Mouse (Mus musculus) CH12.LX (cell line): ENCODE measurements around the gene Dcaf6. TPM values are rescaled to one million over a fixed set of nuclear protein-coding genes. Genes with fewer than 3 reads are reported as not detected.
A peak's percentile ranks its signal among the peaks of the same experiment; 100 is the strongest.

Experiments used
- DNase-seq: peaks from one replicate; pipeline ENCODE4 v3.0.0-alpha.2; 2013; ENCODE audit errors: extremely low read depth
- H3K27ac ChIP-seq: 2 replicates; pipeline ENCODE4 v1.5.1; 2012; ENCODE audit warnings: low read depth, mild to moderate bottlenecking, control low read depth, moderate library complexity; ENCODE audit not compliant: insufficient read depth
- H3K27me3 ChIP-seq: replicated peaks from 2 replicates; pipeline ENCODE3; 2012; ENCODE audit warnings: inconsistent platforms
- H3K36me3 ChIP-seq, 2 experiments: replicated peaks in 1 of 2; 2 replicates each; pipeline versions ENCODE3 to v1.6.1; 2012; ENCODE audit warnings: inconsistent platforms in 1 of 2, low read length in 1 of 2, mild to moderate bottlenecking in 1 of 2, mixed read lengths in 1 of 2, moderate library complexity in 1 of 2; ENCODE audit not compliant: control insufficient read depth in 1 of 2, insufficient read depth in 1 of 2
- H3K4me1 ChIP-seq, 2 experiments: 2 replicates each; pipeline ENCODE4 v1.6.1; 2012; ENCODE audit warnings: inconsistent platforms in 1 of 2, moderate library complexity in 1 of 2; ENCODE audit not compliant: insufficient read depth in 2 of 2, control insufficient read depth in 1 of 2
- H3K4me2 ChIP-seq: 2 replicates; pipeline ENCODE4 v1.6.1; 2012; ENCODE audit warnings: low read depth, mild to moderate bottlenecking, control low read depth; ENCODE audit not compliant: poor library complexity, insufficient read depth, severe bottlenecking
- H3K4me3 ChIP-seq, 3 experiments: fragments of 150-350 bp in 1 of 3; sonication (generic) in 1 of 3; replicated peaks in 1 of 3; 2 replicates each; pipeline versions ENCODE3 to v1.5.1; 2011 to 2012; ENCODE audit warnings: low read depth in 2 of 3, low read length in 2 of 3, mild to moderate bottlenecking in 2 of 3, moderate library complexity in 2 of 3, control low read depth in 1 of 3, improper control_type of control experiment in 1 of 3, inconsistent platforms in 1 of 3, mixed read lengths in 1 of 3; ENCODE audit not compliant: poor library complexity in 1 of 3
- H3K79me2 ChIP-seq: replicated peaks from 2 replicates; pipeline ENCODE4 v1.6.1; 2012; ENCODE audit warnings: mild to moderate bottlenecking, moderate library complexity; ENCODE audit not compliant: control insufficient read depth, poor library complexity, insufficient read depth, severe bottlenecking; ENCODE audit errors: extremely low read depth
- H3K9ac ChIP-seq: 2 replicates; pipeline ENCODE4 v1.6.1; 2012; ENCODE audit warnings: low read depth, mild to moderate bottlenecking, control low read depth, moderate library complexity; ENCODE audit not compliant: insufficient read depth
- H3K9me3 ChIP-seq: replicated peaks from 2 replicates; pipeline ENCODE3; 2012; ENCODE audit warnings: low read length, inconsistent platforms, mixed read lengths
- BHLHE40 ChIP-seq: IDR thresholded peaks from 2 replicates; pipeline ENCODE4 v1.6.1; 2011; ENCODE audit warnings: mild to moderate bottlenecking, low read depth, low read length, improper control_type of control experiment
- CHD2 ChIP-seq: IDR thresholded peaks from 2 replicates; pipeline ENCODE4 v1.6.1; 2011; ENCODE audit warnings: low read length, improper control_type of control experiment
- CTCF ChIP-seq, 2 experiments: IDR thresholded peaks in 1 of 2; conservative IDR thresholded peaks in 1 of 2; 2 replicates each; pipeline ENCODE4 v1.5.1; 2011 to 2012; ENCODE audit warnings: low read depth in 2 of 2, low read length in 2 of 2, improper control_type of control experiment in 1 of 2, inconsistent platforms in 1 of 2, mild to moderate bottlenecking in 1 of 2, moderate library complexity in 1 of 2
- E2F4 ChIP-seq: IDR thresholded peaks from 2 replicates; pipeline ENCODE4 v1.6.1; 2011; ENCODE audit warnings: low read depth, low read length, improper control_type of control experiment; ENCODE audit not compliant: insufficient replicate concordance
- ELF1 ChIP-seq: IDR thresholded peaks from 2 replicates; pipeline ENCODE4 v1.6.1; 2014; ENCODE audit warnings: low read depth, mild to moderate bottlenecking, inconsistent platforms, low read length, improper control_type of control experiment
- EP300 ChIP-seq: IDR thresholded peaks from 2 replicates; pipeline ENCODE4 v1.6.1; 2011; ENCODE audit warnings: low read length, improper control_type of control experiment
- ETS1 ChIP-seq: conservative IDR thresholded peaks from 2 replicates; pipeline ENCODE4 v1.6.1; 2012; ENCODE audit warnings: low read depth, mild to moderate bottlenecking, inconsistent platforms, low read length, improper control_type of control experiment, moderate library complexity
- GABPA ChIP-seq: IDR thresholded peaks from 2 replicates; pipeline ENCODE4 v1.6.1; 2012; ENCODE audit warnings: low read depth, low read length, improper control_type of control experiment, inconsistent platforms; ENCODE audit not compliant: insufficient replicate concordance
- HCFC1 ChIP-seq: IDR thresholded peaks from 2 replicates; pipeline ENCODE4 v1.6.1; 2012; ENCODE audit warnings: low read depth, mild to moderate bottlenecking, inconsistent platforms, low read length, improper control_type of control experiment
- IRF4 ChIP-seq: IDR thresholded peaks from 2 replicates; pipeline ENCODE4 v1.6.1; 2014; ENCODE audit warnings: low read depth, mild to moderate bottlenecking, inconsistent platforms, low read length, improper control_type of control experiment
- JUN ChIP-seq: IDR thresholded peaks from 2 replicates; pipeline ENCODE4 v1.6.1; 2011; ENCODE audit warnings: low read depth, mild to moderate bottlenecking, low read length, improper control_type of control experiment, moderate library complexity; ENCODE audit not compliant: insufficient read depth
- KAT2A ChIP-seq: IDR thresholded peaks from 2 replicates; pipeline ENCODE4 v1.6.1; 2012; ENCODE audit warnings: low read length, improper control_type of control experiment, inconsistent platforms; ENCODE audit not compliant: insufficient replicate concordance
- MAFK ChIP-seq: IDR thresholded peaks from 2 replicates; pipeline ENCODE4 v1.6.1; 2011; ENCODE audit warnings: low read length, improper control_type of control experiment; ENCODE audit not compliant: insufficient replicate concordance
- MAX ChIP-seq: IDR thresholded peaks from 2 replicates; pipeline ENCODE4 v1.6.1; 2011; ENCODE audit warnings: low read length, improper control_type of control experiment
- MAZ ChIP-seq: IDR thresholded peaks from 2 replicates; pipeline ENCODE4 v1.6.1; 2012; ENCODE audit warnings: low read depth, mild to moderate bottlenecking, inconsistent platforms, low read length, improper control_type of control experiment, moderate library complexity
- MEF2A ChIP-seq: IDR thresholded peaks from 2 replicates; pipeline ENCODE4 v1.6.1; 2014; ENCODE audit warnings: low read depth, mild to moderate bottlenecking, inconsistent platforms, low read length, improper control_type of control experiment, borderline replicate concordance
- MXI1 ChIP-seq: IDR thresholded peaks from 2 replicates; pipeline ENCODE4 v1.6.1; 2011; ENCODE audit warnings: mild to moderate bottlenecking, low read depth, low read length, improper control_type of control experiment
- MYC ChIP-seq: IDR thresholded peaks from 2 replicates; pipeline ENCODE4 v1.6.1; 2011; ENCODE audit warnings: low read depth, mild to moderate bottlenecking, improper control_type of control experiment, low read length
- NELFE ChIP-seq: IDR thresholded peaks from 2 replicates; pipeline ENCODE4 v1.6.1; 2011; ENCODE audit warnings: low read depth, low read length, improper control_type of control experiment
- NRF1 ChIP-seq: IDR thresholded peaks from 2 replicates; pipeline ENCODE4 v1.6.1; 2014; ENCODE audit warnings: low read depth, mild to moderate bottlenecking, inconsistent platforms, low read length, improper control_type of control experiment, moderate library complexity
- POLR2A ChIP-seq: IDR thresholded peaks from 2 replicates; pipeline ENCODE4 v1.6.1; 2011; ENCODE audit warnings: low read depth, mild to moderate bottlenecking, improper control_type of control experiment, low read length
- POLR2AphosphoS2 ChIP-seq: IDR thresholded peaks from 2 replicates; pipeline ENCODE4 v1.6.1; 2011; ENCODE audit warnings: low read depth, low read length, improper control_type of control experiment
- RAD21 ChIP-seq: IDR thresholded peaks from 2 replicates; pipeline ENCODE4 v1.6.1; 2011; ENCODE audit warnings: low read depth, mild to moderate bottlenecking, low read length, improper control_type of control experiment, moderate library complexity
- SIN3A ChIP-seq: IDR thresholded peaks from 2 replicates; pipeline ENCODE4 v1.6.1; 2012; ENCODE audit warnings: low read length, improper control_type of control experiment, inconsistent platforms
- TBP ChIP-seq: conservative IDR thresholded peaks from 2 replicates; pipeline ENCODE4 v1.6.1; 2011; ENCODE audit warnings: low read depth, low read length, improper control_type of control experiment
- TCF12 ChIP-seq: IDR thresholded peaks from 2 replicates; pipeline ENCODE4 v1.6.1; 2014; ENCODE audit warnings: low read depth, mild to moderate bottlenecking, inconsistent platforms, low read length, improper control_type of control experiment
- UBTF ChIP-seq: IDR thresholded peaks from 2 replicates; pipeline ENCODE4 v1.6.1; 2012; ENCODE audit warnings: low read depth, mild to moderate bottlenecking, inconsistent platforms, low read length, improper control_type of control experiment, moderate library complexity
- USF1 ChIP-seq: IDR thresholded peaks from 2 replicates; pipeline ENCODE4 v1.6.1; 2014; ENCODE audit warnings: low read depth, mild to moderate bottlenecking, inconsistent platforms, low read length, improper control_type of control experiment
- USF2 ChIP-seq: conservative IDR thresholded peaks from 2 replicates; pipeline ENCODE4 v1.6.1; 2011; ENCODE audit warnings: low read depth, low read length, improper control_type of control experiment
- ZMIZ1 ChIP-seq: IDR thresholded peaks from 2 replicates; pipeline ENCODE4 v1.6.1; 2012; ENCODE audit warnings: low read depth, mild to moderate bottlenecking, inconsistent platforms, low read length, improper control_type of control experiment
- dilution Hi-C: fragments of 300-500 bp; cut with MboI; formaldehyde crosslinking; loops from 2 replicates; pipeline ENCODE4 v1.14.3; 2020; ENCODE audit warnings: low sequenced_read_pairs; ENCODE audit not compliant: extremely low pct_unique_long_range_greater_than_20kb, extremely low pct_ligation_motif_present
- in situ Hi-C: fragments of 300-500 bp; cut with MboI; formaldehyde crosslinking; loops from 3 replicates; pipeline ENCODE4 v1.14.3; 2019; ENCODE audit warnings: low sequenced_read_pairs, low pct_ligation_motif_present, low pct_unique_long_range_greater_than_20kb, mixed read lengths
- polyA plus RNA-seq: library from polyadenylated mRNA; unstranded; fragments of >175 nt; gene quantifications from 2 replicates; pipeline ENCODE4 v1.2.1, GENCODE M21; 2012; ENCODE audit warnings: low read depth; ENCODE audit not compliant: insufficient read length
- total RNA-seq, 2 experiments: library from RNA; depleted of rRNA; stranded (reverse); fragments of 300-350 nt in 1 of 2; fragments of >200 nt in 1 of 2; gene quantifications; 2 replicates each; pipeline ENCODE4 v1.2.3; 2012 to 2014

Gene Dcaf6
- total and polyA plus RNA-seq, 3 experiments: 3.7 to 4.1 (median 4.1) TPM

- H3K27ac ChIP-seq: peak overlapping the region; percentile 85
- dilution Hi-C loops (no loop called here), in situ Hi-C loops (no loop called here)
- peaks cover 2% of the 10 kb centered on the region for H3K79me2 ChIP-seq
- H3K27me3 ChIP-seq: no peaks in the 10 kb centered on the region
- no peak overlapping the region for H3K4me2 ChIP-seq
- H3K9me3 ChIP-seq: no peaks in the 10 kb centered on the region
- H3K4me3 ChIP-seq: peak overlapping the region; percentile 88 to 97 (median 95)
- peak overlapping the region; percentile 99 for H3K9ac ChIP-seq
- no peaks in the 10 kb centered on the region for H3K36me3 ChIP-seq
- peak; percentile 99 for DNase-seq
- TF ChIP-seq RAD21 (peak; percentile 35), USF1 (no peak), BHLHE40 (no peak), E2F4 (peak; percentile 43; the same call in 1 of the 2 replicates), MXI1 (peak; percentile 15; the same call in 1 of the 2 replicates), HCFC1 (peak; percentile 90), USF2 (no peak), POLR2A (peak; percentile 91), EP300 (no peak), POLR2AphosphoS2 (no peak), MAZ (peak; percentile 39; the same call in 1 of the 2 replicates), MAFK (no peak), ETS1 (0 out of 2 replicates have a peak, but pooled peaks have one; percentile 16), JUN (no peak), MYC (0 out of 2 replicates have a peak, but pooled peaks have one; percentile 55), CTCF (conservative IDR thresholded peaks at IDR 0.05 in 1 of 2, IDR thresholded peaks at IDR 0.05 in 1 of 2; ENCODE audit: low read depth in 2 of 2, low read length in 2 of 2) (peak in 1 of 2 experiments; percentile 60; a peak in 2 of 4 replicates), UBTF (peak; percentile 92), IRF4 (peak; percentile 24), MEF2A (no peak), TCF12 (peak; percentile 90), KAT2A (peak; percentile 90), MAX (no peak), TBP (peak; percentile 55), CHD2 (0 out of 2 replicates have a peak, but pooled peaks have one; percentile 30), GABPA (peak; percentile 55; the same call in 1 of the 2 replicates), ELF1 (peak; percentile 99), SIN3A (peak; percentile 77), ZMIZ1 (peak; percentile 75; the same call in 1 of the 2 replicates), NRF1 (peak; percentile 75), NELFE (peak; percentile 95)
- peaks cover 0 to 12% of the 10 kb centered on the region in 2 experiments; a peak in 2 of 4 replicates for H3K4me1 ChIP-seq
Observed at GRCm38 (mm10) chr1:165460801-165461377, 614 bp upstream of the Dcaf6 start.
